In the genomic region with DNA sequence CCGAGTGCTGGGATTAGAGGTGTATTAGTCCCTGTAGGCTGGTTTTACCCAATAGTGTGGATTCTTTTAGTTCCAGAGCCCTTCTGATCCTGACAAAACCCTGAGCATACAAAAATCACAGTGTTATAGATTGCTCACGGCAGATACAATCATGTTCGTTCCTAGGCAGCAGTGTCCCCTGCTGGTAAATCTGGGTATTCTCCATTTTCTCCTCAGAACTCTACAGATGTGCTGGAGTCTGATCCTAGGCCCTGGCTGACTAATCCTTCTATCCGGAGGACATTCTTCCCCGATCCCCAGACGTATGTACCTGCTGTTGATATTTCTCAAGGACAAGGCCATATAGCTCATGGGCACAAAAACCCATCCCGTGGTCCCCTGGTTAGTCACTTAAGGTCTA, we compare ENCODE assay signal across 10 mouse cellular contexts. TPM values are rescaled to one million over a fixed set of nuclear protein-coding genes. Genes with fewer than 3 reads are reported as not detected.
A peak's percentile ranks its signal among the peaks of the same experiment; 100 is the strongest.
DNase-seq lines count a peak whose midpoint lies in the region; ATAC-seq and TF ChIP-seq lines count a peak whose summit lies in the region.
"Had no signal": no experiment of that assay in that cellular context is flagged by ENCODE, and none has a peak within 500 bp of the region (broad histone marks: within the 10 kb centered on the region; RNA-seq: fewer than 3 reads in every experiment).

No protein-coding gene starts in this region.

- ATAC-seq in embryonic facial prominence, embryonic 11.5 days (replicated peaks; ENCODE audit: insufficient number of reproducible peaks, low FRiP score, low TSS enrichment, low read depth), result no peak
- no peak for ATAC-seq in liver, embryonic 12.5 days
- ATAC-seq in activated CD4-positive, CD25-positive, alpha-beta regulatory T cell, adult 4 months, result no peak

- H3K4me1 ChIP-seq in embryonic facial prominence, embryonic 11.5 days (ENCODE audit: control insufficient read depth, insufficient read depth, low read length), result no peaks in the 10 kb centered on the region
- no peaks in the 10 kb centered on the region for H3K4me1 ChIP-seq in embryonic facial prominence, embryonic 10.5 days
- no peaks in the 10 kb centered on the region for H3K4me1 ChIP-seq in liver, adult 2 months (ENCODE audit: control insufficient read depth, insufficient read depth, low read length)
- H3K4me1 ChIP-seq in liver, embryonic 12.5 days, result no peaks in the 10 kb centered on the region
- H3K4me1 ChIP-seq: limb, embryonic 12.5 days had no signal

- H3K4me3 ChIP-seq in embryonic facial prominence, embryonic 11.5 days (ENCODE audit: low read depth, low read length), result no peak overlapping the region
- no peak overlapping the region for H3K4me3 ChIP-seq in embryonic facial prominence, embryonic 10.5 days
- H3K4me3 ChIP-seq in liver, adult 2 months (ENCODE audit: insufficient read depth, low read depth, low read length), result no peak overlapping the region
- no peak overlapping the region for H3K4me3 ChIP-seq in liver, embryonic 12.5 days
- H3K4me3 ChIP-seq: limb, embryonic 12.5 days had no signal

- H3K9ac ChIP-seq in embryonic facial prominence, embryonic 11.5 days (replicated peaks; ENCODE audit: low read length), result no peak overlapping the region
- no peak overlapping the region for H3K9ac ChIP-seq in liver, adult 2 months (ENCODE audit: low read depth, low read length)
- H3K9ac ChIP-seq in liver, embryonic 12.5 days, result no peak overlapping the region
- H3K9ac ChIP-seq: limb, embryonic 12.5 days had no signal

- 82% methylated on average over 7 of the region's 7 CpGs for WGBS in embryonic facial prominence, embryonic 11.5 days
- 82% methylated on average over 7 of the region's 7 CpGs for WGBS in embryonic facial prominence, embryonic 10.5 days
- 77% methylated on average over 7 of the region's 7 CpGs for WGBS in liver, adult 2 months
- WGBS in liver, embryonic 12.5 days (ENCODE audit: insufficient replicate concordance), result 74% methylated on average over 7 of the region's 7 CpGs

- no peak overlapping the region for H3K4me2 ChIP-seq in embryonic facial prominence, embryonic 11.5 days (ENCODE audit: low read depth, low read length)
- H3K4me2 ChIP-seq in liver, embryonic 12.5 days, result no peak overlapping the region
- H3K4me2 ChIP-seq: limb, embryonic 12.5 days had no signal

- peaks cover 17% of the 10 kb centered on the region for H3K36me3 ChIP-seq in embryonic facial prominence, embryonic 11.5 days (replicated peaks; ENCODE audit: control insufficient read depth, insufficient read depth, low read depth, low read length)
- H3K36me3 ChIP-seq in embryonic facial prominence, embryonic 10.5 days (replicated peaks), result peaks cover 98% of the 10 kb centered on the region
- H3K36me3 ChIP-seq in liver, adult 2 months (ENCODE audit: control insufficient read depth, insufficient read depth, low read length), result peaks cover 27% of the 10 kb centered on the region; the same call in 1 of the 2 replicates
- H3K36me3 ChIP-seq in liver, embryonic 12.5 days, result peaks cover 97% of the 10 kb centered on the region

- no peaks in the 10 kb centered on the region for H3K9me3 ChIP-seq in embryonic facial prominence, embryonic 11.5 days (replicated peaks; ENCODE audit: control insufficient read depth, low read length)
- no peaks in the 10 kb centered on the region for H3K9me3 ChIP-seq in embryonic facial prominence, embryonic 10.5 days
- H3K9me3 ChIP-seq in liver, embryonic 12.5 days (replicated peaks), result no peaks in the 10 kb centered on the region
- H3K9me3 ChIP-seq: limb, embryonic 12.5 days had no signal

- TF ChIP-seq POLR2A in liver, adult 2 months (IDR thresholded peaks at IDR 0.05; ENCODE audit: extremely low read depth, insufficient read depth, low read length), result no peak

- peak; percentile 45 for TF ChIP-seq CTCF in liver, adult 2 months (IDR thresholded peaks at IDR 0.05; ENCODE audit: low read depth, low read length)

- DNase-seq in embryonic facial prominence, embryonic 11.5 days (ENCODE audit: low spot score), result peak; percentile 38
- DNase-seq in embryonic facial prominence, embryonic 10.5 days (ENCODE audit: low spot score), result no peak
- DNase-seq in liver, adult 2 months (ENCODE audit: extremely low read depth, low read depth, low spot score), result peak; percentile 29
- DNase-seq in Muller cell, postnatal 12 days (ENCODE audit: inconsistent ontology term), result peak; percentile 38
- DNase-seq in kidney, adult 9 months, result peak; percentile 43
- peak; percentile 21 for DNase-seq in thymus, postnatal 25 days

- no peaks in the 10 kb centered on the region for H3K27me3 ChIP-seq in embryonic facial prominence, embryonic 11.5 days (ENCODE audit: control insufficient read depth, insufficient read depth, low read length)
- H3K27me3 ChIP-seq in embryonic facial prominence, embryonic 10.5 days (replicated peaks; ENCODE audit: low read depth, poor library complexity, severe bottlenecking), result no peaks in the 10 kb centered on the region
- no peaks in the 10 kb centered on the region for H3K27me3 ChIP-seq in liver, adult 2 months (ENCODE audit: control insufficient read depth, insufficient read depth, low read length)
- no peaks in the 10 kb centered on the region for H3K27me3 ChIP-seq in liver, embryonic 12.5 days (replicated peaks)
- H3K27me3 ChIP-seq: limb, embryonic 12.5 days had no signal

- H3K27ac ChIP-seq in embryonic facial prominence, embryonic 11.5 days (replicated peaks; ENCODE audit: low read depth, low read length), result no peak overlapping the region
- H3K27ac ChIP-seq in embryonic facial prominence, embryonic 10.5 days (replicated peaks), result no peak overlapping the region
- H3K27ac ChIP-seq in liver, adult 2 months (replicated peaks; ENCODE audit: insufficient read depth, low read depth, low read length), result no peak overlapping the region
- no peak overlapping the region for H3K27ac ChIP-seq in liver, embryonic 12.5 days
- H3K27ac ChIP-seq: limb, embryonic 12.5 days had no signal

- H3K79me2 ChIP-seq in liver, adult 2 months (ENCODE audit: control insufficient read depth, insufficient read depth, low read length), result no peaks in the 10 kb centered on the region

RNA-seq across cellular contexts. Expression of gene Trpc2, which starts 4.4 kb away (rescaled TPM):
- not detected in 2 replicates for polyA plus RNA-seq in embryonic facial prominence, embryonic 11.5 days (2014; fragmentation: Nextera tagmentation; extraction: Ambion mirVana)
- 0.17 TPM in 1 of 2 replicates, not detected in the other for polyA plus RNA-seq in embryonic facial prominence, embryonic 10.5 days (2016; fragmentation: Nextera tagmentation; extraction: Ambion mirVana)
- 0.09 TPM in 1 of 2 replicates, not detected in the other for total RNA-seq in liver, adult 2 months (2014; rRNA removed)
- 0.04 TPM in 1 of 2 replicates, not detected in the other for polyA plus RNA-seq in liver, adult 2 months (2012; rRNA removed)
- polyA plus RNA-seq in liver, embryonic 12.5 days (2016; fragmentation: Nextera tagmentation; extraction: Ambion mirVana), result not detected in 2 replicates
- under 1 TPM; 0.27 to 0.45 TPM for polyA plus RNA-seq in activated CD4-positive, CD25-positive, alpha-beta regulatory T cell, adult 4 months (2017; shearing (Covaris generic))
- polyA plus RNA-seq: limb, embryonic 12.5 days had no signal

RNA-seq across cellular contexts. Expression of gene Xntrpc, which starts 13.0 kb away (rescaled TPM):
- 1.4 and 1.9 TPM in 2 replicates for polyA plus RNA-seq in embryonic facial prominence, embryonic 11.5 days (2014; fragmentation: Nextera tagmentation; extraction: Ambion mirVana)
- polyA plus RNA-seq in embryonic facial prominence, embryonic 10.5 days (2016; fragmentation: Nextera tagmentation; extraction: Ambion mirVana), result 2.5 and 2.6 TPM in 2 replicates
- 0.18 and 0.74 TPM in 2 replicates for total RNA-seq in liver, adult 2 months (2014; rRNA removed)
- polyA plus RNA-seq in liver, adult 2 months (2012; rRNA removed), result 0.75 and 0.83 TPM in 2 replicates
- polyA plus RNA-seq in liver, embryonic 12.5 days (2016; fragmentation: Nextera tagmentation; extraction: Ambion mirVana), result 0.33 and 0.41 TPM in 2 replicates
- polyA plus RNA-seq in activated CD4-positive, CD25-positive, alpha-beta regulatory T cell, adult 4 months (2017; shearing (Covaris generic)), result under 1 TPM in 1 of 2 experiments, not detected in 1; 0.83 TPM

RNA-seq across cellular contexts. Expression of gene Xndc1, which starts 13.2 kb away (rescaled TPM):
- 23.0 and 23.8 TPM in 2 replicates for polyA plus RNA-seq in embryonic facial prominence, embryonic 11.5 days (2014; fragmentation: Nextera tagmentation; extraction: Ambion mirVana)
- 43.3 and 44.5 TPM in 2 replicates for polyA plus RNA-seq in embryonic facial prominence, embryonic 10.5 days (2016; fragmentation: Nextera tagmentation; extraction: Ambion mirVana)
- 4.8 and 4.9 TPM in 2 replicates for total RNA-seq in liver, adult 2 months (2014; rRNA removed)
- polyA plus RNA-seq in liver, adult 2 months (2012; rRNA removed), result 3.2 and 5.9 TPM in 2 replicates
- 20.2 and 21.0 TPM in 2 replicates for polyA plus RNA-seq in liver, embryonic 12.5 days (2016; fragmentation: Nextera tagmentation; extraction: Ambion mirVana)
- 10 to 100 TPM; 14.4 to 15.2 TPM for polyA plus RNA-seq in activated CD4-positive, CD25-positive, alpha-beta regulatory T cell, adult 4 months (2017; shearing (Covaris generic))

RNA-seq across cellular contexts. Expression of gene Rnf121, which starts 13.2 kb away (rescaled TPM):
- polyA plus RNA-seq in embryonic facial prominence, embryonic 11.5 days (2014; fragmentation: Nextera tagmentation; extraction: Ambion mirVana), result 26.9 and 28.9 TPM in 2 replicates
- polyA plus RNA-seq in embryonic facial prominence, embryonic 10.5 days (2016; fragmentation: Nextera tagmentation; extraction: Ambion mirVana), result 28.4 and 30.9 TPM in 2 replicates
- 16.2 and 17.1 TPM in 2 replicates for total RNA-seq in liver, adult 2 months (2014; rRNA removed)
- 18.3 and 21.1 TPM in 2 replicates for polyA plus RNA-seq in liver, adult 2 months (2012; rRNA removed)
- 12.7 and 13.4 TPM in 2 replicates for polyA plus RNA-seq in liver, embryonic 12.5 days (2016; fragmentation: Nextera tagmentation; extraction: Ambion mirVana)
- 10 to 100 TPM; 19.5 to 20.2 TPM for polyA plus RNA-seq in activated CD4-positive, CD25-positive, alpha-beta regulatory T cell, adult 4 months (2017; shearing (Covaris generic))

RNA-seq across cellular contexts. Expression of gene Art1, which starts 23.0 kb away (rescaled TPM):
- 0.96 and 1.1 TPM in 2 replicates for polyA plus RNA-seq in embryonic facial prominence, embryonic 11.5 days (2014; fragmentation: Nextera tagmentation; extraction: Ambion mirVana)
- 1.1 TPM in 2 replicates for polyA plus RNA-seq in embryonic facial prominence, embryonic 10.5 days (2016; fragmentation: Nextera tagmentation; extraction: Ambion mirVana)
- 0.28 TPM in 1 of 2 replicates, not detected in the other for total RNA-seq in liver, adult 2 months (2014; rRNA removed)
- polyA plus RNA-seq in liver, adult 2 months (2012; rRNA removed), result not detected in 2 replicates
- 0.12 and 0.42 TPM in 2 replicates for polyA plus RNA-seq in liver, embryonic 12.5 days (2016; fragmentation: Nextera tagmentation; extraction: Ambion mirVana)
- not detected for polyA plus RNA-seq in activated CD4-positive, CD25-positive, alpha-beta regulatory T cell, adult 4 months (2017; shearing (Covaris generic))
- total RNA-seq: neutrophil, adult 5-6 weeks had no signal
